Mouse (Mus musculus): Measurements from ENCODE around the gene Gnl1. TPM values are rescaled to one million over a fixed set of nuclear protein-coding genes. Genes with fewer than 3 reads are reported as not detected.

The Gnl1 gene
- polyA plus RNA-seq, 1 experiment from 2014 or later, result 43.1 TPM

- H3K4me2 ChIP-seq (ENCODE audit: low read depth, low read length), result no peak overlapping the region
- WGBS, result 81% methylated on average over 1 of the region's 1 CpGs
Observed at GRCm38 (mm10) chr17:36021309-36021708, 41.7 kb downstream of the Gnl1 start.

GRCm38 (mm10) chr17:36022098-36022497 lies 42.4 kb downstream of the Gnl1 start:
- H3K4me2 ChIP-seq (ENCODE audit: low read depth, low read length), result no peak overlapping the region
- H3K4me1 ChIP-seq (replicated peaks; ENCODE audit: control insufficient read depth, insufficient read depth, low read length), result peaks cover 11% of the 10 kb centered on the region
- no peaks in the 10 kb centered on the region for H3K36me3 ChIP-seq (ENCODE audit: control insufficient read depth, insufficient read depth, low read length)
- no peaks in the 10 kb centered on the region; the same call in 1 of the 2 replicates for H3K9me3 ChIP-seq (ENCODE audit: control insufficient read depth, low read length)
- no peaks in the 10 kb centered on the region for H3K27me3 ChIP-seq (ENCODE audit: control insufficient read depth, insufficient read depth, low read depth, low read length)
- no peak overlapping the region for H3K9ac ChIP-seq (ENCODE audit: low read length)
- H3K4me3 ChIP-seq (ENCODE audit: low read length), result no peak overlapping the region
- H3K27ac ChIP-seq (ENCODE audit: low read length), result no peak overlapping the region
- ATAC-seq (ENCODE audit: low read depth), result no peak
- 91% methylated on average over 9 of the region's 9 CpGs for WGBS

More at GRCm38 (mm10) chr17:36021309-36021708, 41.7 kb downstream of the Gnl1 start:
- H3K9ac ChIP-seq (ENCODE audit: low read length), result no peak overlapping the region
- ATAC-seq (ENCODE audit: low read depth), result no peak
- H3K9me3 ChIP-seq (ENCODE audit: control insufficient read depth, low read length), result no peaks in the 10 kb centered on the region; the same call in 1 of the 2 replicates
- H3K27ac ChIP-seq (ENCODE audit: low read length), result no peak overlapping the region
- no peak overlapping the region for H3K4me3 ChIP-seq (ENCODE audit: low read length)
- peaks cover 11% of the 10 kb centered on the region for H3K4me1 ChIP-seq (replicated peaks; ENCODE audit: control insufficient read depth, insufficient read depth, low read length)
- H3K27me3 ChIP-seq (ENCODE audit: control insufficient read depth, insufficient read depth, low read depth, low read length), result no peaks in the 10 kb centered on the region
- H3K36me3 ChIP-seq (ENCODE audit: control insufficient read depth, insufficient read depth, low read length), result no peaks in the 10 kb centered on the region

GRCm38 (mm10) chr17:36022922-36023321 lies 43.3 kb downstream of the Gnl1 start:
- no peak overlapping the region for H3K27ac ChIP-seq (ENCODE audit: low read length)
- H3K36me3 ChIP-seq (ENCODE audit: control insufficient read depth, insufficient read depth, low read length), result no peaks in the 10 kb centered on the region
- H3K4me2 ChIP-seq (ENCODE audit: low read depth, low read length), result no peak overlapping the region
- WGBS, result 76% methylated on average over 6 of the region's 6 CpGs
- ATAC-seq (ENCODE audit: low read depth), result no peak
- no peaks in the 10 kb centered on the region; the same call in 1 of the 2 replicates for H3K9me3 ChIP-seq (ENCODE audit: control insufficient read depth, low read length)
- no peak overlapping the region for H3K4me3 ChIP-seq (ENCODE audit: low read length)
- peaks cover 11% of the 10 kb centered on the region for H3K4me1 ChIP-seq (replicated peaks; ENCODE audit: control insufficient read depth, insufficient read depth, low read length)
- H3K27me3 ChIP-seq (ENCODE audit: control insufficient read depth, insufficient read depth, low read depth, low read length), result no peaks in the 10 kb centered on the region
- no peak overlapping the region for H3K9ac ChIP-seq (ENCODE audit: low read length)

GRCm38 (mm10) chr17:36023710-36024654 lies 44.3 kb downstream of the Gnl1 start:
- 40% methylated on average over 9 of the region's 9 CpGs for WGBS
- Histone ChIP-seq H3K27me3 (ENCODE audit: control insufficient read depth, insufficient read depth, low read depth, low read length) (no peaks in the 10 kb centered on the region), H3K4me3 (ENCODE audit: low read length) (no peak overlapping the region), H3K36me3 (ENCODE audit: control insufficient read depth, insufficient read depth, low read length) (no peaks in the 10 kb centered on the region), H3K4me1 (replicated peaks; ENCODE audit: control insufficient read depth, insufficient read depth, low read length) (peaks cover 11% of the 10 kb centered on the region), H3K9ac (ENCODE audit: low read length) (no peak overlapping the region), H3K4me2 (ENCODE audit: low read depth, low read length) (0 out of 2 replicates have a peak overlapping the region, but pooled peaks have one; percentile 14), H3K9me3 (ENCODE audit: control insufficient read depth, low read length) (no peaks in the 10 kb centered on the region; the same call in 1 of the 2 replicates), H3K27ac (ENCODE audit: low read length) (peak overlapping the region; percentile 78)
- peak; percentile 73 for ATAC-seq (ENCODE audit: low read depth)

- H3K4me3 ChIP-seq (ENCODE audit: low read length), result no peak overlapping the region
- H3K27me3 ChIP-seq (ENCODE audit: control insufficient read depth, insufficient read depth, low read depth, low read length), result no peaks in the 10 kb centered on the region
- H3K9me3 ChIP-seq (ENCODE audit: control insufficient read depth, low read length), result no peaks in the 10 kb centered on the region; the same call in 1 of the 2 replicates
- no peak overlapping the region for H3K4me2 ChIP-seq (ENCODE audit: low read depth, low read length)
- peaks cover 11% of the 10 kb centered on the region for H3K4me1 ChIP-seq (replicated peaks; ENCODE audit: control insufficient read depth, insufficient read depth, low read length)
- H3K27ac ChIP-seq (ENCODE audit: low read length), result no peak overlapping the region
- 51% methylated on average over 5 of the region's 5 CpGs for WGBS
- H3K9ac ChIP-seq (ENCODE audit: low read length), result no peak overlapping the region
- no peaks in the 10 kb centered on the region for H3K36me3 ChIP-seq (ENCODE audit: control insufficient read depth, insufficient read depth, low read length)
- ATAC-seq (ENCODE audit: low read depth), result no peak
Observed at GRCm38 (mm10) chr17:36025197-36025596, 45.5 kb downstream of the Gnl1 start.

- WGBS, result 52% methylated on average over 4 of the region's 4 CpGs
- Histone ChIP-seq H3K9me3 (ENCODE audit: control insufficient read depth, low read length) (no peaks in the 10 kb centered on the region; the same call in 1 of the 2 replicates), H3K4me2 (ENCODE audit: low read depth, low read length) (no peak overlapping the region), H3K27me3 (ENCODE audit: control insufficient read depth, insufficient read depth, low read depth, low read length) (no peaks in the 10 kb centered on the region), H3K4me3 (ENCODE audit: low read length) (no peak overlapping the region), H3K27ac (ENCODE audit: low read length) (no peak overlapping the region), H3K36me3 (ENCODE audit: control insufficient read depth, insufficient read depth, low read length) (no peaks in the 10 kb centered on the region), H3K9ac (ENCODE audit: low read length) (no peak overlapping the region), H3K4me1 (replicated peaks; ENCODE audit: control insufficient read depth, insufficient read depth, low read length) (peaks cover 11% of the 10 kb centered on the region)
- ATAC-seq (ENCODE audit: low read depth), result no peak
Observed at GRCm38 (mm10) chr17:36025901-36026300, 46.2 kb downstream of the Gnl1 start.

GRCm38 (mm10) chr17:36027663-36028062 lies 48.0 kb downstream of the Gnl1 start:
- Histone ChIP-seq H3K27ac (ENCODE audit: low read length) (no peak overlapping the region), H3K27me3 (ENCODE audit: control insufficient read depth, insufficient read depth, low read depth, low read length) (no peaks in the 10 kb centered on the region), H3K4me2 (ENCODE audit: low read depth, low read length) (no peak overlapping the region), H3K4me1 (replicated peaks; ENCODE audit: control insufficient read depth, insufficient read depth, low read length) (peaks cover 15% of the 10 kb centered on the region), H3K36me3 (ENCODE audit: control insufficient read depth, insufficient read depth, low read length) (no peaks in the 10 kb centered on the region), H3K9ac (ENCODE audit: low read length) (no peak overlapping the region), H3K9me3 (ENCODE audit: control insufficient read depth, low read length) (no peaks in the 10 kb centered on the region; the same call in 1 of the 2 replicates), H3K4me3 (ENCODE audit: low read length) (no peak overlapping the region)
- WGBS, result 80% methylated on average over 4 of the region's 4 CpGs
- ATAC-seq (ENCODE audit: low read depth), result no peak

GRCm38 (mm10) chr17:36028879-36029619 lies 49.4 kb downstream of the Gnl1 start:
- 83% methylated on average over 7 of the region's 7 CpGs for WGBS
- H3K27me3 ChIP-seq (ENCODE audit: control insufficient read depth, insufficient read depth, low read depth, low read length), result no peaks in the 10 kb centered on the region

More at GRCm38 (mm10) chr17:36028879-36029619, 49.4 kb downstream of the Gnl1 start:
- Histone ChIP-seq H3K4me3 (ENCODE audit: low read length) (no peak overlapping the region), H3K9me3 (ENCODE audit: control insufficient read depth, low read length) (no peaks in the 10 kb centered on the region; the same call in 1 of the 2 replicates), H3K9ac (ENCODE audit: low read length) (no peak overlapping the region), H3K27ac (ENCODE audit: low read length) (no peak overlapping the region), H3K4me2 (ENCODE audit: low read depth, low read length) (no peak overlapping the region), H3K4me1 (replicated peaks; ENCODE audit: control insufficient read depth, insufficient read depth, low read length) (peaks cover 5% of the 10 kb centered on the region; the same call in 1 of the 2 replicates), H3K36me3 (ENCODE audit: control insufficient read depth, insufficient read depth, low read length) (no peaks in the 10 kb centered on the region)
- no peak for ATAC-seq (ENCODE audit: low read depth)

Measured in lung, embryonic 16.5 days (tissue).